Mouse (Mus musculus) kidney, adult 2 months (tissue): ENCODE measurements at regions not wholly inside any gene's neighbourhood (a gene's known extent, or its start where the extent isn't known, plus 50 kb on each side); places are given as distances from the start of the nearest gene placed in this dataset.
"Not testable (repeated sequence)": the region's sequence is repeated elsewhere in the genome, so short reads cannot be mapped to it uniquely, and the experiment has no call there.

Experiments used
- DNase-seq: peaks from one replicate; pipeline ENCODE4 v3.0.0; 2021
- H3K27ac ChIP-seq: fragments of 200-500 bp; 2 replicates; pipeline ENCODE4 v1.5.1; 2012; ENCODE audit warnings: low read depth, low read length, control low read depth, inconsistent platforms; ENCODE audit not compliant: insufficient read depth
- H3K27me3 ChIP-seq: fragments of 200-500 bp; replicated peaks from 2 replicates; pipeline ENCODE4 v1.6.1; 2012; ENCODE audit warnings: mild to moderate bottlenecking, moderate library complexity, low read length, inconsistent platforms; ENCODE audit not compliant: control insufficient read depth, insufficient read depth
- H3K36me3 ChIP-seq: fragments of 200-500 bp; 2 replicates; pipeline ENCODE4 v1.6.1; 2012; ENCODE audit warnings: mild to moderate bottlenecking, moderate library complexity, low read length, inconsistent platforms; ENCODE audit not compliant: control insufficient read depth, insufficient read depth
- H3K4me1 ChIP-seq: fragments of 200-500 bp; 2 replicates; pipeline ENCODE4 v1.6.1; 2011; ENCODE audit warnings: low read length; ENCODE audit not compliant: control insufficient read depth, insufficient read depth
- H3K4me3 ChIP-seq: fragments of 200-500 bp; 2 replicates; pipeline ENCODE4 v1.5.1; 2011; ENCODE audit warnings: mild to moderate bottlenecking, low read depth, low read length, control low read depth; ENCODE audit not compliant: insufficient read depth
- CTCF ChIP-seq: fragments of 200-500 bp; conservative IDR thresholded peaks from 2 replicates; pipeline ENCODE4 v1.5.1; 2011; ENCODE audit warnings: low read depth, mild to moderate bottlenecking, control low read depth, low read length, moderate library complexity, mixed read lengths; ENCODE audit not compliant: insufficient read depth, insufficient read length
- POLR2A ChIP-seq: fragments of 200-500 bp; IDR thresholded peaks from one replicate; pipeline ENCODE4 v1.6.1; 2011; ENCODE audit warnings: low read depth, low read length, control low read depth
- WGBS: fragments of 180-500 bp; shearing (Covaris S2); methylation state at CpG from one replicate; pipeline ENCODE4 v1.1.7; 2018; 5-methylcytosine and 5-hydroxymethylcytosine counted together

DNA sequence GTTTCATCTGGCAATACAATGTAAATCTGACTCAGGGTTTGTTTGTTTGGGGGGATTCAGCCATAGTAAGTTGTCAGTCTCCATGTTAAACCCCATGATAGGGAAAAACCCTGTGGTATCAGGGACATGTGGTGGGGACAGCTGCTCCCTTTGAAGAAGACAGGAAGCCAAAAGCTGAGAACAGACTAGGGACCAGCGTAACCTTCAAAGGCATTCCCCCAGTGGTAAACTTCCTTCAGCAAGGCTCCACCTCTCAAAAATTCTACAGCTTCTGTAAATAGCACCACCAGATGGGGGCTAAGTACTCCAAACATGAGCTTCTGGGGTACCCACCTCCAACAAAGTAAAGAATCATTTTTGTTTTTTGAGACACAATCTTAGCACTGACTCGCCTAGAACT is 476.0 kb upstream of the Fam160b2 start:
- no peak for DNase-seq
- Histone ChIP-seq H3K27me3 (no peaks in the 10 kb centered on the region), H3K4me3 (no peak overlapping the region), H3K27ac (no peak overlapping the region), H3K4me1 (no peaks in the 10 kb centered on the region), H3K36me3 (no peaks in the 10 kb centered on the region)
- 84% methylated on average over 2 of the region's 2 CpGs for WGBS
- no peak for TF ChIP-seq CTCF
- no peak for TF ChIP-seq POLR2A

DNA sequence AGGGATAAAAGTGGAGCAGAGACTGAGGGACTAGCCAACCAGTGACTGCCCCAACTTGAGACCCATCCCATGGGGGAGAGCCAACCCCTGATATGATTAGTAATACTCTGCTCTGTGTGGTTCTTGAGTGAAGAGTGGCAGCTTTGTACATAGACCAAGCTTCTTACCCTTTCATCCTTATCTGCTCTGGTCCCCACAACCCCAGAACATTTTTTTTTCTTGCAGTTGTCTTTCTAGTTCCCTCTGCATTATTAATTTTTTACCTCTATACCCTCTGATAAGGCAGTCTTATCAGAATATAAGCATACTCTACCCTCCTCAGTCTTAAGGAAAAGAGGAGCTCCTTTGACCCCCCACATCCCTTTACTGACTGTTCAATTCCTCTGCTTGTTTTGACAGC is 474.4 kb upstream of the Fam160b2 start:
- Histone ChIP-seq H3K27me3 (no peaks in the 10 kb centered on the region), H3K27ac (no peak overlapping the region), H3K36me3 (no peaks in the 10 kb centered on the region), H3K4me3 (no peak overlapping the region), H3K4me1 (no peaks in the 10 kb centered on the region)
- TF ChIP-seq POLR2A (no peak), CTCF (no peak)
- no peak for DNase-seq

DNA sequence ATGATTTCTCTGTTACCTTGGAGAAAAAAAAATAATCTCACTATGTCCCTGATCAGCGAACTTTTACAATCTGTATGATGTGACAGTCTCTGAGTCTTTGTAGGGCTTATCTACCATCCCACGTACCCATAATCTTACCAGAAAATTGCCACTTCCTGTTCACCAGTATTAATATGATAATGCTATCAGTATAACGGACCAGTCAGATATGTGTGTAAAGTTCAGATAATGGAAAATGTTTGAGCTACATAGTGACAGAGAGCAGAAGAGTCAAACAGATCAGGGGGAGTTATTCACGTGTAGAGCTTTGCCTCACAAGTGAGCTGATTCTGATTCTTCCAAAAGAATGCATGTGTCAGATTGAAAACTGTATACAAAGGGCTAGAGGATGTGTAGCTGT is 466.0 kb upstream of the Fam160b2 start:
- TF ChIP-seq CTCF = no peak
- TF ChIP-seq POLR2A = no peak
- no peak overlapping the region for H3K27ac ChIP-seq
- no peaks in the 10 kb centered on the region for H3K27me3 ChIP-seq
- no peaks in the 10 kb centered on the region for H3K36me3 ChIP-seq
- DNase-seq = no peak
- H3K4me1 ChIP-seq = no peaks in the 10 kb centered on the region
- 74% methylated on average over 4 of the region's 4 CpGs for WGBS
- H3K4me3 ChIP-seq = no peak overlapping the region

DNA sequence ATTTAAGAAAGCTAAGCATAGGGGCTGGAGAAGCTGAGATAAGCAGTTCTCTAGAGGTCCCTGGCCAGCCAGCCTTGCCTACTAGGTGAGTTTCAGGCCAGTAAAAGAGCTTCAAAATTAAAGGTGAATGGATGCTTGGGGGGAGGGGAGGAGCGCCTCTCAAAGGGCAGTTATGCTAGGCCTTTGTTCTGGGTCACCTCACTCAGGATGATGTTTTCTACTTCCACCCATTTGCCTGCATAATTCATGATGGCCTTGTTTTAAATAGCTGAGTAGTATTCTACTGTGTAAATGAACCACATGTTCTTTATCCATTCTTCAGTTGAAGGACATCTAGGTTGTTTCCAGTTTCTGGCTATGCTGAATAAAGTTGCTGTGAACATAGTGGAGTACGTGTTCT is 457.0 kb upstream of the Fam160b2 start:
- Histone ChIP-seq H3K4me3 (no peak overlapping the region), H3K27me3 (no peaks in the 10 kb centered on the region), H3K4me1 (no peaks in the 10 kb centered on the region), H3K36me3 (no peaks in the 10 kb centered on the region), H3K27ac (no peak overlapping the region)
- WGBS = 82% methylated on average over 2 of the region's 2 CpGs
- peak; percentile 3 for DNase-seq
- TF ChIP-seq CTCF (no peak), POLR2A (no peak)

DNA sequence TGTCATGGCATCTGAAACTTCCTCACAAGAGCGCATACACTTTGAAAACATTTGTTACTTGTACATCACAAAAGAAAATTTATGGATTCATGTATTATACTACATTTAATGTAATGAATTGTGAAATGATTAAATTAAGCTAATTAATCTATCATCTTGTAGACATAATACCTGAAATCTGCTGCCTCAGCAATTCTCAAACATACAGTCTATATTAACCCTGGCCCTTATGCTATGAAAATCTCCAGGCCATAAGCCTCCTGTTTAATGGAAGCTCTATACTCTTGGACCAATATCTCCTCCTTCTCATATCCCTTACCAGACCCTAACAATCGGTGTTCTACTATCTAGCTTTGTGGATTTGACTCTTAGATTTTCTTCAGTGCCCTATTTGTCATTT is 455.8 kb upstream of the Fam160b2 start:
- Histone ChIP-seq H3K27me3 (no peaks in the 10 kb centered on the region), H3K4me3 (no peak overlapping the region), H3K36me3 (no peaks in the 10 kb centered on the region), H3K4me1 (no peaks in the 10 kb centered on the region), H3K27ac (no peak overlapping the region)
- WGBS = 92% methylated on average over 2 of the region's 2 CpGs
- TF ChIP-seq CTCF = no peak
- no peak for TF ChIP-seq POLR2A
- DNase-seq = no peak

DNA sequence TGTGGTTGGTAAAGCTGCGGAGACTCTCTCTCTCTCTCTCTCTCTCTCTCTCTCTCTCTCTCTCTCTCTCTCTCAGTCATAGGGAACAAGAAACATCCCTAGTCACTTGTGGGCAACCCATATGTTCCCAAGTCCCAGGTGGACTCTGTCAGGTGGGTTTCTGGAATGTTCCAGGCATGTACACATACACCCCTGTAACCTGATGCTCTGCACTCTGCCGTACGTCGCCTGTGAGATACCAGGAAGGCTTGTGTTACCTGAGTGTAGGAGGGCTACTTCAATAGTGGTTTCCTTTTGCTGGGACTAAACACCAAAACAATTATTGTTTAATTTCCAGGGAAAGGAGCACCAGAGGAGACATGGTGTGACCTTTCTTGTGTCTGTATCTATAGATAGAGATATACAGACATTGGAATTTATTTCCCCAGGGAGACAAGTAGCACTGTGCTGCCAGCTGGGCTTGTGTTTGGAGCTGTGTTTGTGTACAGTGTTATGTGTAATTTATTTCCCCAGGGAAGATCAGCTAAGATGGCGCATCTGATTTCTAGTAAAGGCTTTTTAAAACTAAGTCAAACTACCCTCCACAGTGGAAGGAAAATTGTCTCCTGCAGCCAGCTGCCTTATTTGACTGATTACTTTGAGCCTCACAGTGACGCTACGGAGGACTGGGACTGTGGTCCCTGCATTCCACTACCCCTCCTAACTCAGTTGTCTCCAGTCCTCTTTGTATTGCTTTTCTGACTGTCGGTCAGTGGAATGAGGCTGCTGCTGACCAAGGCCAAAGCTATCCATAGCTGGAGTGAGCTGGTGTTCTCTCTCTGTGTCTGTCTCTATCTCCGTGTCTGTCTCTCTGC is 454.4 kb upstream of the Fam160b2 start:
- no peaks in the 10 kb centered on the region for H3K36me3 ChIP-seq
- no peak for TF ChIP-seq CTCF
- TF ChIP-seq POLR2A = no peak
- H3K4me3 ChIP-seq = no peak overlapping the region
- H3K4me1 ChIP-seq = no peaks in the 10 kb centered on the region
- no peak for DNase-seq
- H3K27me3 ChIP-seq = no peaks in the 10 kb centered on the region
- 56% methylated on average over 9 of the region's 9 CpGs for WGBS
- no peak overlapping the region for H3K27ac ChIP-seq

DNA sequence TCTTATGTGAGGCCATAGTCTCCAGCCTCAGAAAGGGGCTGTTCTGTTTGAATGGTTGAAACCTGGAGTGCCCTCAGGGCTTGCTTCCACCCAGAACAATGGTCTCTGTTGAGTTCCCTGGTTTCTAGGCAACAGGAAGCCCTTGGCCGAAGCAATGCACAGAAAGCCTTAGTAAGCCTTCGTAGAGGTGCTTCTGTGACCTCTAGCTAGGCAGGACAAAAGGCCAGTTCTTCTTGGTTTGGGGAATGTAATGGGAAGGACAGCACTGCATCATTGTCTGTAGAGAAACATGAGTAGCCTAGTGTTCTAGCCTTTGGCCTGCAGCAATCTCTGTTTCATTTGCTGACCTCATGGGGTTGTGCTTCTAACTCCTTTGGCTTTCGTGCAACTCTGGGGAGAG is 447.5 kb upstream of the Fam160b2 start:
- no peak for DNase-seq
- TF ChIP-seq CTCF (no peak), POLR2A (no peak)
- Histone ChIP-seq H3K4me1 (no peaks in the 10 kb centered on the region), H3K27me3 (no peaks in the 10 kb centered on the region), H3K36me3 (no peaks in the 10 kb centered on the region), H3K4me3 (no peak overlapping the region), H3K27ac (no peak overlapping the region)
- 55% methylated on average over 3 of the region's 3 CpGs for WGBS

DNA sequence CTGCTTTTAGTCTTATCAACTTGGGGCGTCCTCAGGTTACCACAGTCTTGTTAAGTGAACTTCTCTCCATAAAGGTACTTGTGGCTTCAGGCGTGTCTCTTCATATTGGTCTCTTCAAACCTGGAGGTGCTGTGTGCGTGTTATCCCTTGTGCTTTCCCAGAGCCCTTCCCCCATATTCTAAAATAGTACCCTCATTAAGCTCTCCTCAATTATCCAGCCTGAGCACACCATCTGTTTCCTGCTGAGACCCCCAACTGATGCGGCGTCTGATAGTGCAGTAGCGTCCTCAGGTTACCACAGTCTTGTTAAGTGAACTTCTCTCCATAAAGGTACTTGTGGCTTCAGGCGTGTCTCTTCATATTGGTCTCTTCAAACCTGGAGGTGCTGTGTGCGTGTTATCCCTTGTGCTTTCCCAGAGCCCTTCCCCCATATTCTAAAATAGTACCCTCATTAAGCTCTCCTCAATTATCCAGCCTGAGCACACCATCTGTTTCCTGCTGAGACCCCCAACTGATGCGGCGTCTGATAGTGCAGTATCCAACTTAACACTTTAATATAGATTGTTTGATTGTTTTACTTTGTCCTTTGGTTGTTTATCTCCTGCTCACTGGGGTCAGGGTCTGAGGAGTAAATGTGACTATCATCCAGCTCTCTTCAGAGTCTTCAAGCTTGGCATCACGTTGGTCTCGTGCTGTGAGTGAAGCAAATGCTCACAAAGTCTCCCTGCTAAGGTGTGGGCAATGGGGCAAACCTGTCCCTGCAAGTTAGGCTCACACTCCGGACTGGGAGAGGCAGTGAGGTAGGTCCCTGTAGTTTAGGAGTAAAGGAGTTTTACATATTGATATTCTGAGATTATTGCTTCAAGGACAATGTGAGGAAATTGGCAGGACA is 444.5 kb upstream of the Fam160b2 start:
- not testable (repeated sequence) for H3K4me1 ChIP-seq, H3K27me3 ChIP-seq, DNase-seq, H3K27ac ChIP-seq, H3K4me3 ChIP-seq, H3K36me3 ChIP-seq
- 40% methylated on average over 12 of the region's 13 CpGs for WGBS
